Mouse (Mus musculus): ENCODE results near the gene Prdm4.

Gene Prdm4

DNA sequence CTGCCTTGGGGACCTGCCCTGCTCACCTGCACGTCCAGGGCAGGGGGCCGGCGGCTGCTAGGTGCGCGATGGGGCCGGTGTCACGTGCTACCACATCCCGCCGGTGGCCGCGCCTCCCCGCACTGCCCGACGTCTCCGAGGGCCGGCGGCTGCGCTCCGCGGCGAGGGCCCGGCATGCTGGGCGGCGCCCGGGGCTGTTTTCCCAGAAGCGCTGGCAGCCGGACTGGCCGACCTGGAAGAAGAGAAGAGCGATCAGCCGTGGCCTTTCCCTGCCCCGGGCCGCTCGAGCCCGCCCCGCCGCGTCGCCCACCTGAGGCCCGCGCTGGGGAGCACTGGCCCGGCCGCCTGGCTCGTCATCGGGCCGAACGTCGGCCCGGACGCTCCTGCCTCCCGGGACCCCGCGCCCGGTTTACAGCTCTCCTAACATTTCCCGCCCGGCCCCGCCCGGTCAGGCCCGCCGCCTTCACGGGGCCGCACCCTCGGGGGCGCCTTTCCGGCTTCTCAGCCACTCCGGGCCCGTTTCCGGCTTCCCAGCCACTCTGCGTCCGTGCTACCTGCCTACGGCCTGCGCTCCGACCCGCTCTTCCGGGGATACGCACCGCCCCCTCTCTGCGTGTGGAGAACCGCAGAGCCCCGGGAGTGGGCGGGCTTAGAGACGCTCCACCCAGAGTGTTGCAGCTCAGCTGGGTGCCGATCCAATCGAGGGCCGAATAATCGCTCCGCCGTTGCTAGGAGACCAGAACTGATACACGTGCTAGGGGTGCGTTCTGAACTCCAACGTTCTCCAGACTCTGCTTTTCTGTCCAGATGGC lies at the start of gene Prdm4:
Gene Prdm4 (minus strand): TSS at position 645 of the 812 bp plus-strand sequence.
- in situ Hi-C loops (cut with MboI): no loop called here

DNA sequence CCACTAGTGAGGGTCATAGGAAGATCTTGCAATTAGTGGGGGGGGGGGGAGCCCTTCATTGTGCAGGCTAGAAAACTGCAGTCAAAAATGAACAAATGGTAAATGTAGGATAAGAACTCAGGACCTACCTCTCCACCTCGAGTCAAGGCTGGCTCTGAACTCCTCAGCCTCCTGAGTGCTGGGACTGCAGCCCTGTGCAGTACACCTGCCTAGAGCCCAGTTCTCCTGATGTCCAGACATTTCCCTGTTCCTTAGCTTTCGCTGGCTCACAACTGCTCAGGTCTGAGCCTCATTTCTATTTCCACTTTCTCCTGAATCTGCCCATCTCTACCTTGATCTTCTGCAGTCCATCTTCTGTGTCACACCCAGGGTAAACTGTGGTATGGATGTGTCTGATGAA lies 49.5 kb upstream of the Prdm4 start:
- in situ Hi-C loops (cut with MboI): loop anchor here (25.0 kb wide), 1 partner anchor 496 kb away; no protein-coding TSS in a partner anchor

DNA sequence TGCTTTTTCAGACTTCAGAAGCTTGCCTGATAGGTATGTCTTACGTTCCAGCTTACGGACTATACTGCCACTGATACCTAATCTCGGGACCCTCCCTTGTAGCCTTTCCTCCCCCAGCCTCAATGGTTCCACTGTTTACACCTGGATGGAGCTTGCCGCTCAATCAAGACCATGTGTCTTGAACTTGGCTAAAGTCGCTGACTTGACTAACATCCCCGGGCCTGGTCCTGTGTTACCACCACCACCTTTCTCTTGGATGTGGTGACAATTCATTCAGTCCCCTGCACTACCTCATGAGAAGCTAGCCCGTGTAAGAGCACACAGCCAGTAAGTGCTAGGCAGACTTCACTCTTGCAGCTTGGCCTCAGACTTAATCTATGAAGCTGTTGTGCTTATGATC lies 47.4 kb upstream of the Prdm4 start:
- in situ Hi-C loops (cut with MboI): loop anchor here (25.0 kb wide), 1 partner anchor 498 kb away; no protein-coding TSS in a partner anchor

DNA sequence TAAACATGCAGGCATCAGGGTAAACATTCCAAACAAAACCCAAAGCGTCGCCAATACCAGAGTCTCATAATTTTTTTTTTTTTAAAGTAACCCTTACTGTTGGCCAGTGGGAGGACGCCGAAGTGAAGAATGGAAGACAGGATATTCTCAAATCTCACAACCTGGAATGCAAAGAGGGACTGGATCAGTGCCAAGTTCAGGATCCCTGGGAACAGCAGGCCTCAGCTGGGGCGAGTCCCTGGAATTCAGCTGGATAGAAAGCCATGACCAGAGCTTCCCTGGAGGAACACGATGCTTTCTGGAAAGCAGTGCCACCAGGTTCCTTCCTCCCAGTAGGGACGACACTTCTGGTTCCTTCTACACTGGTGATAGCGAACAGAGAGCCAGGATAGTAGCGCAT lies 46.0 kb upstream of the Prdm4 start:
- in situ Hi-C loops (cut with MboI): loop anchor here (25.0 kb wide), 1 partner anchor 499 kb away; no protein-coding TSS in a partner anchor

DNA sequence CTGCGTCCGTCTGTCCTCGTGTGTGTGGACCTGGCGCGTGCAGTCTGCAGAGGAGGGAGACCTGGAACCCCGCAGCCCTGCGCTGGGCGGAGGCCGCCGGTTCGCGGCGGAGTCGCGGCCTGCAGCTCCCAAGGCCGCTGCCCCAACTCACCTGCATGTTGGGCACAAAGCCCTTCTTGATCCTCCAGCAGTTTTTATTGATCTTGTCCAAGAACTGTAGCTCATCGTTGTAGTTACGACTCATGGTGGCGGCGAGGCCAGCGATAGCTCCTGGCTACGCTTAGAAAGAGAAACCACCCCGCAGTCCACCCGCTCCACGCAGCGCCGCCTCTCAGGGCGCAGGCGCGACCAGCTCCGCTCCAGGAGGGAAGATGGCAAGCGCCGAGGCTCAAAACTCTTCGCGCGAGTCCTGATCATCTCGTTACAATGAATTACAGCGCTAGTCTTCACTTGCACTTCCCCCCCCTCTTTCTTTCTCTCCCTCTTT lies 40.6 kb upstream of the Prdm4 start, which contains the start of gene Rtcb:
Gene Rtcb (minus strand): TSS at position 360 of the 487 bp plus-strand sequence.
- in situ Hi-C loops (cut with MboI): loop anchor here (25.0 kb wide), 1 partner anchor 505 kb away; no protein-coding TSS in a partner anchor

DNA sequence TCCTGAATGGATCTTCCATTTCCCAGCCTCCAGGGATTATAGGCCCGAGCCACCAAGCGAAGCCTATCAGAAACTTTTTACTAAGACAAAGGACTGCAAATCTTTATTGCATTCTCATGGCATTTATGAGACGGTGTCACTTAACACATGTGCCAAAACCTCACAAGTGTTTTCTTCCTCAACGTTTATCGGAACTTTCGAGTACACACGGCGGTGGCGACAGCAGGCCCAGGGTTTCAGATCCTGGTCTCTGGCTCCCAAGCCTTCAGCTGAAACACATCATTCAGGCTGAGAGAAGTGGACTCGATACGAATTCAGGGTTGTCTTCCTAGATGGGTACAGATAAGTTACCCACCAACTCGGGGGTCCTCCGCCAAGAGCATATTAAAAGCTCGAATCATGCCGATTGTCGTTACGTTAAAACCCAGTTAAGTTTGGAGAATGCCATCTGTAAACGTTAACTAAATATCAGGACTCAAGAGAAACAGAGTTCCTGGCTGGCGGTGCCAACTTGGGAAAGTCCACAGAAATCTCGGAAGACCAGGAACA lies 40.0 kb upstream of the Prdm4 start:
- in situ Hi-C loops (cut with MboI): loop anchor here (25.0 kb wide), 1 partner anchor 505 kb away; no protein-coding TSS in a partner anchor

DNA sequence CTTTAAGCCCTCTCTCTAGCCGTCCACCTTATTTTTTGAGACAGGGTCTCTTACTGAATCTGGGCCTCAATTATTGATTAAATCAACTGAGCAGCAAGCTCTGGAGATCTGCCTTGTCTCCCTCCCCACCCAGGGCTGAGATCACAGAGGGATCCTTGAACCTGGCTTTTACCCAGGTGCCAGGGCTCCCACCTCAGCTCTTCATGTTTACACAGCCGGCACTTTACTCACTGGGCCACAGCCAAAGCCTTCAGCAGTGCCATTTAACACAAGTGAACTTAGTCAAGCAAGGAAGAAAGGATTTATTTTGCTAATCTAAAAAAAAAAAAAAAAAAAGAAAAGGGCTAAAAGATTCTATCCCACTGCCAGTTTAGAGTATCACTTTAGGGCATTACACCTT lies 37.5 kb upstream of the Prdm4 start:
- in situ Hi-C loops (cut with MboI): loop anchor here (25.0 kb wide), 1 partner anchor 508 kb away; no protein-coding TSS in a partner anchor

DNA sequence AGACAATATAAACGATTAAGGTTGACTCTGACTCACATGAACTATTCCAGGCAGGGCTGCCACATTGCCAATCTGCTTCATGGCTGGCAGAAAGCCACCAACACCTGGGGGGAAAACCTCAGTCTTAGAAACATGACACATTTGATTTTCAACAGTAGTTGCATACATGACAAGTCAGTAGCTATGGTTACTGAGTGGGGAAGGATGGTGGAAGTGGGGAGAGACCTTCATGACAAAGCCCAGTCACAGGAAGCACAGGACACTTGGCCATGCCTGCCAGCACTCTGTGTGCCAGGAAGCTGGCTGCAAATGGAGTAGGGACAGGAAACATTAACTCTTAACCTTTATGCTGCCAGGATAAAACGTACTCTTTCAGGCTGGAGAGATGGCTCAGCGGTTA lies 36.5 kb upstream of the Prdm4 start:
- in situ Hi-C loops (cut with MboI): loop anchor here (25.0 kb wide), 1 partner anchor 509 kb away; no protein-coding TSS in a partner anchor

DNA sequence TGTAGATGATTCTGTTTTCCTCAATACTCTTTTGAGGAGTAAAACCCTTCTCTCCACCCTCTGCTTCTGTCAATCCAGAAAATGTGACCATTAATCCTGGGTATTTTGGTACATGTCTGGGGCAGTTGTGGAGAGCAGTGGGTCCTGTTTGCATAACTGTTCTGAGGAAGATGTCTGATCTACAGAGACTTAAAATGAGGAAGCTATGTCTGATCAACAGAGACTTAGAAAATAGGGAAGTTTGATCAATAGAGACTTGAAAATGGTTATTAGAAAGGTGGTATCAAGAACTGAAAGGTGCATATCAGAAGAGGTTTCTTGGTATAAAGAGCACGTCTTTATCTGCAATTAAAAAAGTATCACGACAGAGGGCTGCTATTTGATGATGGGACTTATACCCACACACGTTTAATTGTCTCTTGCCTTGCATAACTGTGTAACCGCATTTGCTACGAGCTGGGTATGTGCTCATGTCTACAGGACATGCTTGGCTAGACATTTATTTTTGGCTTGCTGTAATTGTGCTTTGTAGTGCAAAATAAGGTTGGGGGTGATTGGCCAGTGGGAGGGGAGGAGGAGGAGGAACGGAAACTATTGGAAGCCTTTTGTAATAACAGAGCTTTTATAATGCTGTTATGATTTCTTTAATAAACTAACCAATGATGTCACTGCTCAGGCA lies 35.0 kb upstream of the Prdm4 start:
- in situ Hi-C loops (cut with MboI): loop anchor here (25.0 kb wide), 1 partner anchor 510 kb away; no protein-coding TSS in a partner anchor

DNA sequence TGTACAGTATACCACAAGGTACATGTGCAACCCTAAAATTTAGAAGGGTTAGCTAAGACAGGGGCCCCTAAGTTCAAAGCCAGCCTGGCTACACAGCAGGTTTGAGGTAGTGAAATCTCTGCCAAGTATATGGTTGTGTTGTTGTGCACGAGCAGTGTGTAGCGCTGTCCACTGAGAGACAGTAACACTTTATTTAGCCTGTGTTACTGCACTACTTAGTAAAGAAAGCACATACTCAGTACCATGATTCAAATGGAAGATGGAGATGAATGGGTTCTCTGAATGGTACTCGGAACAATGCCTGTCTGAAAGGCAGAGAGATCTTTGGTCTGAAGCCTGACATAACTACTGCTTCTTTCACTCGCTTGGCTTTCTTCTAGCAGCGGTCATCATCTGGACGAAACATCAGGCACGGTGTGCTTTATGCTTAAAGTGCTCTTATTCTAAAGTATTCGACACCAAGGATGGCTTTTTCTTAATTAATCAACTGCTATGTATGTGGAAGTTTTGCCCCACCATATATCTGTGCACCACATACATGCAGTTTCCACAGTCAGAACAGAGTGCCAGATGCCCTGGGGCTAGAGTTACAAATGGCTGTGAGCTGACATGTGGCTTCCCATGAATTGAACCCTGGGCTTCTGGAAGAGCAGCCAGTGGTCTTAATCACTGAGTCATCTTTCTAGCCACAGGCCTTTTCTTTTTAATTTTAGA lies 31.7 kb upstream of the Prdm4 start:
- in situ Hi-C loops (cut with MboI): no loop called here

DNA sequence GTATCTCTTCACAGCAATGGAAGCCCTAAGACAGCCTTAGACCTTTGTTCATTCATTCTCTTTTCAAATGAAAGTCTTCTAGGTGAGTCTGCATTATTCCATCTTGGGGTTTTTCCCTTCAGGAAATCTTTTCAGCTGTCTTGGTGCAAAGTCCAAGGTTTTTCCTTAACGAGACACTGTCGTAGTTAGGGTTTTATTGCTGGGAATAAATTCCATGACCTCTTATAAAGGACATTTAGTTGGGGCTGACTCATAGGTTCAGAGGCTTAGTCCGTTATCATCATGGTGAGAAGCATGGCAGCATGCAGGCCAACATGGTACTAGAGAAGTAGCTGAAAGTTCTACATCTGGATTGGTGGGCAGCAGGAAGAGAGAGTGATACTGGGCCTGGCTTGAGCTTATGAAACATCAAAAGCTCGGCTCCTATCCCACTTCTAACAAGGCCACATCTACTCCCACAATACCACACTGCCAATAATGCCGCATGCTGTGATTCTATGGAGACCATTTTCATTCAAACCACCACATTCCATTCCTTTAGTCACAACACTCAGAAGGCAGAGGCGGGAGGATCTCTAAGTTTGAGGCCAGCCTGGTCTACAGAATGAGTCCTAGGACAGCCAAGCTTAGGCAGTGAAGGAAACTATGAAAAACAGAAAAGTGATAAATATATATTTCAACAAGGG lies 19.5 kb upstream of the Prdm4 start:
- in situ Hi-C loops (cut with MboI): no loop called here

DNA sequence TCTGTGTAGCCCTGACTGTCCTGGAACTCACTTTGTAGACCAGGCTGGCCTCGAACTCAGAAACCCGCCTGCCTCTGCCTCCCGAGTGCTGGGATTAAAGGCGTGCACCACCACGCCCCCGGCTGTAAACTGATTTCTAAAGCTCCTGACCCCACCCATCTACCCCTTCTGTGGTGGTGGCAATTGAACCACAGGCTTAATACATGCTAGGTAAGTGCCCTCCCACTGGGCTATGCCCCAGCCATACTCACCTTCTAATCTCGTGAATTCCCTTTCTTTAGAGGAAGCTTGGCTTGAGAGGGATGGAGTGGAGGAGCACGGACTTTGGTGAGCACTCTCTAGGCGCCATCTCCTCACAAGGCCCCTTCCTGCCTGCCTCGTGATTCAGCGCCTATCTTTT lies 13.0 kb upstream of the Prdm4 start:
- in situ Hi-C loops (cut with MboI): no loop called here

DNA sequence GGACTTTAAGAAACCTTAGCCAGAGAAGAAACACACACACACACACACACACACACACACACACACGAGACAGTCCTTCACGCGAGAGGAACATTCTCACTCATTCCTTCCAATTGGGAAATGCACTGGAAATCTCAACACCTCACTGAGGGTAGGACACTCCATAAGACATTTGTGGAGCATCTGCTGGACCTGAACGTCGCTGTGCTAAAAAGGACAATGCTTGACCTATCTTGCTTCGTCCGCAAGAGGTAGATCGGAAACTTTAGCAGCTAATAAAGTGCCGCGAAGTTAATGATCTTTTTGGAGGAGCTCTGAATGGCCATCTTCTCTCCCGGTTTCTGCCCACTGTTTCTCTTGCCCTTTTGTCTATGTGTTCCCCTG lies 12.3 kb upstream of the Prdm4 start:
- in situ Hi-C loops (cut with MboI): no loop called here

DNA sequence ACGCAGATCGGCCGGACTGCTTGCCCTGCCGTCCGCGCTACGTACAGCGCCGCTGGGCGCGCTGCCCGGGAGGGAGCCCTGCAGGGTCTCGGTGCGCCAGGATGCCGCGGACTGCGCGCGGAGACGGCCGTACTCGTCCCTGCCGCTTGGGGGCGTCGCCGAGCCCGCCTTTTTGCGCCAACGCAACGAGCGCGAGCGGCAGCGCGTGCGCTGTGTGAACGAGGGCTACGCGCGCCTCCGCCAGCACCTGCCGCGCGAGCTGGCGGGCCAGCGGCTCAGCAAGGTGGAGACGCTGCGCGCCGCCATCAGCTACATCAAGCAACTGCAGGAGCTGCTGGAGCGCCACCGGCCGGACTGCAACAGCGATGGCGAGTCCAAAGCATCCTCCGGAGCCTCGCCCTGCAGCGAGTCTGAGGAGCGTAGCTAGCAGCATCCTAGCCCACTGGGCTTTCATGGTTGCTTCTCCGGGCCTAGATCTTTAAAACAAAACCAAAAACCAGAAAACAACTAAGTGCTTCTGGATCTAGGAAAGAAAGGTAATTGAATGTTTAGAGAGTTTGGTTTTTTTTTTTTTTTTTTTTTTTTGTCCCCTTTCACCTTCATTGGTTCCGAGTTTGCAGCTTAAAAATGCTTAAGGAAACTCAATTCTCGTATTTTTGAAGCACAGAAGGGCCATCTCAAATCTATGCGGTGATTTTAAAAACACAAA lies 11.7 kb upstream of the Prdm4 start:
- in situ Hi-C loops (cut with MboI): no loop called here

DNA sequence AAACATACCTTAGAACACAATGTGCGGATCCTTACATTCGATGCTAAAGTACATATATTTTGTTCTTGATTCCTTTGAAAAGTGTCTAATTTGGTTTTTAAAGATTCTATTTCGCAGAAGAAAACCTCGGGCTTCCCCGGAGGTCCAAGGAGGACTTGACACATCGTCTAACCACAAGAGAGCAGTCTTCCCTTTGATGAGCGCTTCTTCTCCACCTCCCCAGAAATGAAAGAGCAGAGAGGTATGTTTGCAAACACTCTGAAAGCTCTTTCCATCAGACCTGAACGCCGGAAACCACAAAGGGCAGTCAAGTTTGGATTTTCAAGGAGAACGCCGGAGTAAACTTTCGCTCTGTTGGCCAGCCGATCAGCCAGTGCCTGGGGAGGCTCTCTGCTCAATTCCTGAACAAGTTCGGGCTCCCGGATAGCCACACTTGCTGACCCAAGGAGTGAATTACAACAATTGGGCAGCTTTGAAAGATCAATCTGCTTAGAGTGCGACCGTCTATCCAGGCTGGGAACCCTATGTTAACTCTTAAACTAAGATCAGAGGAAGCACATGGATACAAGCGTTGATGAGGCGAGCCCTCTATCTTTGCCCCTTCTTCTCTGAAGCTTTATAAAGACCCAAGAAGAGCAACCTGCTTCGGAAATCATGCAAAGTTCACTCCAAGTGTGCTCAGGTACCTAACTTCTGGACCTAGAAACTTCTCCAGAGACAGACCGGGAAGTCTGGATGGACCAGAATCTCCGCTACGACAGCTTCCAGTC lies 10.9 kb upstream of the Prdm4 start, which contains the start of gene Ascl4:
Gene Ascl4 (plus strand): TSS at position 6 of the 770 bp plus-strand sequence.
- in situ Hi-C loops (cut with MboI): no loop called here

DNA sequence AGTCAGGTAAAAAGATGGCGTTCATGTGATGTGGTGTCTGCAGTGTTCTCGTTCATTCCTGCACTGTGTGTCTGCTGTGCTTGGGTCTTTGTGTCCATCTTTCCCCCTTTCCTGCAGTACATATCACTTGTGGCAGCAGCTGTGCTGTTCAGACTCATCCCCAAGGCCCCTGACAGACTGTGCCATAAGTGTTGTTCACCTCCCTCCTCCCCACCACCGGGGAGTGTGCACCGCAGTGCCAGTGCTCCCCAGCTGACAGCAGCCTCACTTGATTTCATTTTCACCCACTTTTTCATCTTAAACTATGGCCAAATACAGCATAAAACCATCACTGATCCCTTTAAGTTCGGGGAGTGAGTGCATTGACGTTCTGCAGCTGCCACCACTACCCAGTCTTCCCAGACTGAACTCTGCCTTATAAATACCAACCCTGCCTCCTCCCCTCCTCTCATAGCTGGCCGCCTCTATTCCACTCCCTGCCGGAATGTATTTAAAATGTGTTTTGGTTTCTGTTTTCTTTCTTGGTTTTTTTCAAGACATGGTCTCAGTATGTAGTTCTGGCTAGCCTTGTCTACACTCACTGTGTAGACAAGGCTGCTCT lies 37.0 kb downstream of the Prdm4 start:
- in situ Hi-C loops (cut with MboI): no loop called here

DNA sequence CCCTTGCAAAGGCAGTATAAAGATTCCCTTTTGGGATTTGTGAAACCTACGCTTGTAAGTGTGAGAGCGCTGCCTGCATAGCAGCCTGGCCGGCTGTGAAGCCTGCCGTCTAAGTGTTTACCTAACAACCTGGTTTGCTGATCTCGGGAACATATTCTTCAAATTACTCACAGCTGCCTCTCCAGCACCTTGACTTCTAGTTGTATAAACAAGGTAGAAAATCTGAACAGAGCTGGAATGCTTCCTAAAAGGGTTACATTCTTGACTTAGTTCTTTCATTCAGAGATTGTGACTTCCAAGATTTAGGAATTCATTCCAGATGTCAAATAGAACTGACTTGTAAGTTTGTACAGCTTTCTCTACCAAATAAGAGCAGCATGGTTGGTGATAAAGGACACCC lies 41.1 kb downstream of the Prdm4 start:
- in situ Hi-C loops (cut with MboI): no loop called here

DNA sequence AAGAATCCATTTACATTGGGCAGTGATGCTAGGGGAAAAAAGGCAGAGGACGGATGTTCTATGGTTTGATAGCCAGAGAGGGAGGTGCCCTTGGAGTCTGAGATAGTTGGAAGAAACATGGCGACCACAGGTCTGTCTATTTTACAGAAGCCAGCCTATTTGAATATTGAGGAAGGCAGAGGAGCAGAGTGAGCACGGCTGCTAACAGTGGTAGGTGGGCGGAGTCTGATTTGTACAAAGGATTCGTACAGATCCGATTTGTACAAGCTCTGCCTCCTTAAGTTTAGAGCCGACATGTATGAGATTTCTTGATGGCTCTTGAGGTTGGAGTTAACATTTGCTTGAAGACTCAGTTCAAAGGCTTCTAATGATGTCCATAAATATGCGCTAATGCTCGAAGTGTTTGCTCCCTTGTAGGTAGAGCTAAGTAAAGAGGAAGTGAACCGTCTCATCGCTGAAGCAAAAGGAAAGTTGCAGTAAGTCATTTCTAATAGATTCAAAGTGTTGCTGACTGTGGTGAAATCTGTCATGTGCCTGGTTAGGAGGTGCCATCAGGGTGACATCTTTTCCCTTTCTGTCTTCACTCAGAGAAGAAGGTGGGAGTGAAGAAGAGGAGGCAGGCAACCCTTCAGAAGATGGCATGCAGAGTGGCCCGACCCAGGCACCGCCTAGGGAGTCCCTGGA lies 42.9 kb downstream of the Prdm4 start:
- in situ Hi-C loops (cut with MboI): no loop called here

DNA sequence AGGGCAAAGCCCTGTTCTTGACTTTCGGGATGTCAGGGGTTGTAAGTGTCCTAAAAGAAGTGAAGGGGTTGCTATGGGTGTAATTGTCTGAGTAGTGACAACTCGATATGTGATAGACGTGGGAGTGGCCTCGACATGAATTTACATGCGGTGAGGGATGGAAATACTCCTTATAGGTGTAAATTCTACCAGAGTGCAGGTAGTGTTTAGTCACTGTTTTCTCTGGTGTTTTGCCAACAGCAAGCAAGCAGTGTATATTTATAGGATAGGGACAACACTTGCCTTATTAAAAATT lies 44.5 kb downstream of the Prdm4 start:
- in situ Hi-C loops (cut with MboI): no loop called here
